Mouse (Mus musculus): ENCODE measurements around the gene Zan.

Zan gene

DNA sequence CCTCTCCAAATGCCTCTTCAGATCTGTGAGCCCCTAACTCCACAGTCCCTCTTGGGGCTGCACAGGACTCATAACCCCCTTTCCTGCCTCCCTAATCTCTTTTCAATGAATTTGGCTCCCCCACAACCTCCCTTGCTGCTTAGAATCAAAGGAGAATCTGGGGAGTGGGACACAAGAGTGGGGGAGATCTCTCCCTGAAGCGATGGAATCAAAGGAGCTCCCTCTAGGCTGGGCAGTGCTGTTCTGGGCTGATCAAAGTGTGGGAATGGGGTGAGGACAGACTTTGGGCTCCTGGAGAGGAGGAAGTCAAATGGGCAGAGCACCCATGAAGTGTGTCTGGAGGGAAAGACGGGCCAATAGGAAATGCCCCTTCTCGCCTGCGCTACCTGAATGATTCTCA, 125.5 kb downstream of the Zan start:
- DNase-seq (ENCODE audit: low spot score in 2 of 2), result no peak

- DNase-seq (ENCODE audit: low spot score in 2 of 2), result no peak
Measured at GRCm38 (mm10) chr5:137351058-137351380, 125.8 kb downstream of the Zan start.

DNA sequence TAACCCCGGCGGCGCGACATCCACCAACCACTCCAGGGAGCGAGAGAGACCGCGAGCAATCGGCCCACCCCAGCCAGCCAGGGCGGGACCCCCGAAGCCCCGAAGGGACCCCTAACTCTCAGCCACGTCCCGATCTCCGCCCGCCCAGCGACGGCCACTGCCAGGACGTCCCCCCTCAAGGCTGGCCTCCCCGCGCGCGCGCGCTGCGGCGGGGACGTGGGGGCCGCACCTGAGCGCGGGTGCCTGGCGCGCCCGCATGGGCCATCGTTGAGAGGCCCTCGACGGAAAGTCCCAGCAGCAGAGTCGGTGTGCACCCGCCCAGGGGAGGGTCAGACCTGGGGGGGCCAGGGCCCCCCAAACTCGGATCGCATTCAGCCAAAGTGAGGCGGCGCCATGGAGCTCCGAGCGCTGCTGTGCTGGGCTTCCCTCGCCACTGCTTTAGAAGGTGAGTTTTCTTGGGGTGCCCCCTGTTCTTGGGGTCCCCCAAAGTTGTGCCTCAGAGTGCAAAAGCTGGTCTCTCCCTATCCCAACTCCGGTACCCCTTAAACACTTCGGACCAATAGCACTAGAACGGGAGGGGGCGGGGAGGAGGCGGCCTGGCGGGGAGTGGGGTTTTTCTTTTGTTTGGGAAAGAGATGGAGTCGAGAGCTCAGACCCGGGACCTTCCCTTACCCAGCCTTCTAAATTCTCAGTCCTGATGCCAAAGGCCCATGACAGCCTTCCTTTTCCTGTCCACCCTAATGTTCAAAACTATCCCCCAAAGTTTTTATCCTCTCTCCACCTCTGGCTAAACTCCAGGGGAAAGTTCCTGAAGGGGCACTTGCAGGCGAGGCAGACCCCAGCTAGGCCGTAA, 126.4 kb downstream of the Zan start:
- DNase-seq (ENCODE audit: low spot score in 2 of 2), result no peak

DNA sequence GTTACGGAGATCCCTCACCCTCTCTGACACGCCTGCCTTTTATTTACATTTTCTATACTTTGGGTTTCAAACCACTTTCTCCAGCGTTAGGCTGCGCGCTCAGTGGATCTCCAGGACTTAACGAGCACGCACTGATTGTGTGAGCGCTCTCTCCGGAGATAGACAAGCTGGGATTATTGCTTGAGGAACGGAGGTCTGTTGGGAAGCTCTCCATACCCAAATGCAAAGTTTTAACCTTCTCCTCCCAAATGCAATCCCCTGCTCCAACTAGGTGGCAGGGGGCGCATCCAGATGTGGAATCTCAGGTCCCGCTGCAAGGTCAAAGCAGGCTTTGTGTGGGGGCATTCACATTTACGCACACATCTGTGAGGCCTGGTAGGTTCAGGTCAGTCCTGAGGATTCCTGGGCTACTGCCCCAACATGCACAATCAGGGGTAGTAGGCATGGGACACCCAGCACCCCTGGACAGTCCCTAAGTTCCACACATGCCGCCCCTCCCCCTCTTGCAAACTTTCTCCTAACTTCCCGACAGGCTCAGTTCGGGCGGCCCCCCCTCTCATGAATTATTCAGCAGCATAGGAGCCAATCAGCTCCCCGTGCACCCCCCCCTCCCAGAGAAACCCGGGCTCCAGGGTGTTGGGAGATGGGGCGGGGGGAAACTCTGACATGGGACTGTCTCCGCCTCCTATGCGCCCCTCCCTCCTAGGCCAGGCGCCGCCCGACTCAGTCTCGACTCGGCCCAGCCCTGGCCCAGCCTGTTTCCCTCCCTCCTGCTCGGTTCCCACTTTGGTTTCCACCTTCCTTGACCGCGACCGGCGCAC, 127.3 kb downstream of the Zan start, which contains the start of gene Ephb4:
TSS of gene Ephb4 (plus strand) at position 726 of the 821 bp plus-strand sequence.
- DNase-seq (ENCODE audit: low spot score in 2 of 2), result peak; percentile 81 to 85

- DNase-seq (ENCODE audit: low spot score in 2 of 2), result no peak
Measured at GRCm38 (mm10) chr5:137348482-137349383, 128.1 kb downstream of the Zan start.

DNA sequence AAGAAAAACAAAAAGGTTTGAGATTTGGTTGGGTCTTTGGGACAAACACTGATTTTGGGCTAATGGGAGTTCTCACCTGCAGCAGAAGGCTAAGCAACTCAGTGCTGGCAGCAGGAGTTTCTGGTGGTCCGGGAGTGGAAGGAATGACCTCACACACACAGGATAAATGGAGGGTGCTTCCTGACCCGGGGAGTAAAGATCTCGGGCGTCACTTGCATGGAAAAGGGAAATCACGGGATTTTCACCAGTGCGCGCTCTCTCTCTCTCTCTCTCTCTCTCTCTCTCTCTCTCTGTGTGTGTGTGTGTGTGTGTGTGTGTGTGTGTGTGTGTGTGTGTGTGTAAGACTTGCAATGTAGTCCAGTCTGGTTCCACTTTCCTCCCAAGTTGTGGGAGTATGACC, 129.0 kb downstream of the Zan start:
- DNase-seq (ENCODE audit: low spot score in 2 of 2), result no peak

DNA sequence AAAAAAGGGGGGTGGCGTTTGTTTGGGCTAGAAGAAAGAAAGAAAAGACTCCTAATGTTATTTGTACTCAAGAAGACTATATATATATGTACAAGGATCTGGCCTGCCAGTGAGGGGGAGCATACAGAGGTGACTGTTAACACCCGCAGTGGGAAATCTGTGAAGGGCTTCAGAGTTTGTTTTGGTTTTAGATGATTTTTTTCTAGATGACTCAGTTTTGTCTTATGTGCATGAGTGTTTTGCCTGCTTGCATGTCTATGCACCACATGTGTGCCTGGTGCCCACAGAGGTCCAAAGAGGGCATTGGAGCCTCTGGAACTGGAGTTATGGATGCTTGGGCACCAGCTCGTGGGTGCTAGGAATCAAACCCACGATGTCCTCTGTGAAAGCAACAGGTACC, 129.9 kb downstream of the Zan start:
- no peak for DNase-seq (ENCODE audit: low spot score in 2 of 2)

DNA sequence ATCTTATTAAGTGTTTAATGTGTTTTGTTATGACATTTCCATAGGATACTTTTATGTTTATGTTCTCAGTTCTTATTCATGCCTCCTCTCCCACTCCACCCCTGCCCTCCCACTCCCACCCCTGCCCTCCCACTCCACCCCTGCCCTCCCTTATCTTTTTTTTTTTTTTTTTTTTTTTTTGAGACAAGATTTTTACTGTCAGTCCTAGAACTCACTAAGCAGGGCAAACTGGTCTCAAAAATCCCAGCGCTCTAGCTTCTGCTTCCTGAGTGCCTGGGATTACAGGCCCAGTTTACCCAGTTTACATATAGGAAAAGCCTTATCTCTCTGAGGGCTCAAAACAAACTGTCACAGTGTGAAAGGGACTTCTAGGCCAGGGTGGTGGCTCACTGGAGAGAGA, 130.5 kb downstream of the Zan start:
- no peak for DNase-seq (ENCODE audit: low spot score in 2 of 2)

DNA sequence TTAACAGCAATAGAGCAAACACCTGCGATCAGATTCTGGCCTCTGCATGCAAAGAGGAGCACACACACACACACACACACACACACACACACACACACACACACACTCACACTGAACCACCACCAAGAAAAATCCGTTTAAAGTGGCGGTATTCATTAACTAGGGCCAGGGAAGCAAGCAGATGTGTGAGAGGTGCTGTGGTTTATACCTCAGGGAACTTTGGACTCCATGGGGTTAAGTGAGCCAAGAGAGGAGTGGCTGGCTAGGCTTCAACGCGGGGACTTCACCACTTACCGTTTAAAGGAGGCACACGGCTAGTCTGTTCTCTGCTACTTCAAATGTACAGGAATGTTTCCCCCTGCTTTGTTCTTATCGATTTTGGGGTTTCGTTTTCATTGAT, 131.0 kb downstream of the Zan start:
- no peak for DNase-seq (ENCODE audit: low spot score in 2 of 2)

- DNase-seq (ENCODE audit: low spot score in 2 of 2), result no peak
Measured at GRCm38 (mm10) chr5:137343869-137344268, 133.0 kb downstream of the Zan start.

DNA sequence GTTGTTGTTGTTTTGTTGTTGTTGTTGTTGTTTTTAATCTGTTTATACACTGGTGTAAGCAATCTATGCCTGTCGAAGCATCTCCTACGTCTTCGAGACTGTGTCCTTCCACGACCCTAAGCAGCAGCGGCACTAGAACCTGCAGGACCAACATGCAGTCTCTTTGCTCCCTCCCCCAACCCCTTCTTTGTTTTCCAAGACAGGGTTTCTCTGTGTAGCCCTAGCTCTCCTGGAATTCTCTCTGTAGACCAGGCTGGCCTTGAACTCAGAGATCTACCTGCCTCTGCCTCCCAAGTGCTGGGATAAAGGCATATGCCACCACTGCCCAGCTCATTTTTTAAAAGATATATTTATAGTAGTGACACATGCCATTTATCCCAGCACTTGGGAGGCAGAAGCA, 133.5 kb downstream of the Zan start:
- no peak for DNase-seq (ENCODE audit: low spot score in 2 of 2)

DNA sequence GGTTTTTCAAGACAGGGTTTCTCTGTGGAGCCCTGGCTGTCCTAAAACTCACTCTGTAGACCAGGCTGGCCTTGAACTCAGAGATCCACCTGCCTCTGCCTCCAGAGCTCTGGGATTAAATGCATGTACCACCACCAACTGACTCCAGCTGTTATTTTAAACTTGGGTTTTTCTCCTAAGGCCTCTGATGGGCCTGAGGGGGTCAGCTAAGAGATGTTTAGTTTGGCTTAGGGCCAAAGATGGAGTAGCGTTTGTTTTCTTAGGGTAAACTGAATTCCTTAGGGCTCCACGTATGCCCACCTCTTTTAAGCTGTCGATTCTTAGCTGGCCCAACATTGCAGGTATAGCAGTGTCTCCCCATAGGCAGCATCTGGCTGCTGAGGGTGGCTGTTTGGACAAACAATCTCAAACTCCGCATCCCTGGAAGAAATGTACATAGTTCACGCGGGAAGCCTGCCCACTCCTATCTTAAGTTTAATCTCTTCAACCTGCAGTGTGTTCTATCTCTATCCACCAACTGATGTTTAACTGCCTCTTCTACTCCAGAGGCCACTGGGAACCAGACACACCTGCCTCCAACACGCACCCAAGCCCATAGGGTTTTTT, 134.4 kb downstream of the Zan start:
- DNase-seq (ENCODE audit: low spot score in 2 of 2), result no peak

- DNase-seq (ENCODE audit: low spot score in 2 of 2), result no peak
Measured at GRCm38 (mm10) chr5:137340222-137340621, 136.6 kb downstream of the Zan start.

GRCm38 (mm10) chr5:137339290-137339979, 137.4 kb downstream of the Zan start:
- DNase-seq (ENCODE audit: low spot score in 2 of 2), result peak in 1 of 2 experiments; percentile 61

- DNase-seq (ENCODE audit: low spot score in 2 of 2), result no peak
Measured at GRCm38 (mm10) chr5:137338663-137339289, 138.1 kb downstream of the Zan start.

- peak; percentile 96 for DNase-seq (ENCODE audit: low spot score in 2 of 2)
Measured at GRCm38 (mm10) chr5:137338256-137338655, 138.6 kb downstream of the Zan start.

DNA sequence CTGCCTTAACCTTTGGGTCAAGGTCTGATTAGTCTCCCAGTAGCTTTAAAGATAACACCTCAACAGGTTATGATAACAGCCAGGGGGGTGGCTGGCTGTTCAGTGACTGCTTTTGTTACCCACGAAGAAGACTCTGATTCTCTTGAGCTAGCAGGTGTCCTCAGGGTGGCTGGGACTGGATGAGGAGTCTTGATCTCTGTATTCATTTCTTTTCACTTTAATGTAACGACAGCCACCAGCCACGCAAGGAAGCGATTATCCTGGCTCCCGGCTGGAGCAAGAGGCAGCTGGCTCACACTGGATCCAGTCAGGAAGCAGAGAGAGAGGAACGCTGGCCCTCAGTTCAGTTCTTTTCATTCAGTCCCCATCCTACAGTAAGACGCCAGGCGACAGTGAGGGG, 139.7 kb downstream of the Zan start:
- DNase-seq (ENCODE audit: low spot score in 2 of 2), result no peak

DNA sequence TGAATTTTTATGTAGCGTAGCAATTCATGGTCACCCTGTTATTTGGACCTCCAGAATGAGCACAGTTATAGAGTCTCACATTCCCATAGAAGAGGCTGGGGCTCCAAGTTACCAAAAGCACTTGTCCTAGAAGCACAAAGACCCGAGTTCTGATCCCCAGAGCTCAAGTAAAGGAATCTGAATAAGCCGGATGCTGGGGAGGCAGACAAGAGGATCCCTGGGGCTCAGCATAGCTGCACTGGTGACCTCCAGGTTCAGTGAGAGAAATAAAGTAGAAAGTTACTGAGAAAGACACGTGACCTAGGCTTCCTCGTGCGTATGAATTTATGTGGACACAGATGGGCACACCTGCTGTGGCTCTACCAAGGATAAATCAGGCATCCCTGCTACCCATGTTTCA, 141.8 kb downstream of the Zan start:
- DNase-seq (ENCODE audit: low spot score in 2 of 2), result no peak

- DNase-seq (ENCODE audit: low spot score in 2 of 2), result no peak
Measured at GRCm38 (mm10) chr5:137334317-137334716, 142.5 kb downstream of the Zan start.

GRCm38 (mm10) chr5:137333512-137334174, 143.2 kb downstream of the Zan start, which contains the start of gene Slc12a9:
Gene Slc12a9, minus strand, starts transcription at chr5:137333597.
- peak; percentile 96 to 97 for DNase-seq (ENCODE audit: low spot score in 2 of 2)

Measured in right cerebral cortex, postnatal 10 days (tissue).